Mouse (Mus musculus): Measurements from ENCODE around the gene Sgf29.

DNA sequence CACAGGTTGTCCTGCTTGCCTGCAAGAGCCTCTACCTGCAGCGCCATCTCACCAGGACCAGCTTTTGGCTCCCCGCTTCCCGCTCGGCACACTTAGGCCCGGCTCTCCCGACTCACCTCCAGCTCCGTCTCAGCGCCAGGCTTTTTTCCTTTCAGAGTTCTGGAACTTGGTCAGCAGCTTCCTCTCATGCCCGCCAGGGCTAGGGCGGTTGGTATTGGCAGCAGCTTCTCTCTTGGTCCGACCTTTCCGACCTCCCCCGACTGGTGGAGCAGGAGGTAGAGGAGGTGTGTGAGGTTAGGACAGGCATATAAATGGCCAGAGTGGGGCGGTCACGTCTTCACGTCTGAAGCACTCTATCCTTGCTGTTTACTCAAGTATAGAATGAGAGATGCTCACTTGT lies 24.3 kb upstream of the Sgf29 start:
- TF ChIP-seq CTCF (IDR thresholded peaks at IDR 0.05) (no peak), POLR2A (IDR thresholded peaks at IDR 0.05; ENCODE audit: insufficient read depth, low read depth, low read length) (no peak), EP300 (IDR thresholded peaks at IDR 0.05; ENCODE audit: insufficient read depth, low read depth, low read length) (no peak)
